Mouse (Mus musculus): ENCODE measurements at regions not wholly inside any gene's neighbourhood (a gene's known extent, or its start where the extent isn't known, plus 50 kb on each side); places are given as distances from the start of the nearest gene placed in this dataset.
"Not testable (repeated sequence)": the region's sequence is repeated elsewhere in the genome, so short reads cannot be mapped to it uniquely, and the experiment has no call there.

DNA sequence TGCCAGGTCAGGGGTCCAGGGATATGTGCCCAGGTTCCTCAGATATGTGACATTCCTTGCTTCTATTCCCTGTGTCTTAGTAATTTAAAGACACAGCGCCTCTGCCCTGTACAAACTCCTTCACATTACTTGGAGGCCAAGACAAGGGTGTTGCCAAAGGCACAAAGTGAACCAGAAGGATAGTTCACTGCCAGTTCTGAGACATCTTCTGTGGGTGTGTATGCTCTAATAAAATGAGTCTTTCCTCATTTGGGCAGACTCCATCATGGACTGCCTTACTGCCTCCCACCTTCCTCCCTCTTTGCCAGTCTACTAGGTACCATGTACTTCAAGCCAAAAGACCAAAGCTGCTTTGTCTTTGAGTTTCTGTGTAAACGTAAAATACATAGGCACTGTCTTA is 65.8 kb upstream of the Rmdn2 start:
- H3K4me1 ChIP-seq (replicated peaks; ENCODE audit: control insufficient read depth, insufficient read depth, low read length): no peaks in the 10 kb centered on the region
- H3K4me2 ChIP-seq (ENCODE audit: low read length): no peak overlapping the region
- no peaks in the 10 kb centered on the region for H3K36me3 ChIP-seq (ENCODE audit: control insufficient read depth, insufficient read depth, low read length)
- DNase-seq (ENCODE audit: low spot score) (no peak), ATAC-seq (replicated peaks; ENCODE audit: low FRiP score, low TSS enrichment, low read depth) (no peak)
- H3K27me3 ChIP-seq (replicated peaks; ENCODE audit: control insufficient read depth, insufficient read depth, low read length): no peaks in the 10 kb centered on the region
- H3K4me3 ChIP-seq (ENCODE audit: low read depth, low read length): no peak overlapping the region
- H3K9me3 ChIP-seq (ENCODE audit: control insufficient read depth, low read length): no peaks in the 10 kb centered on the region
- no peak overlapping the region for H3K27ac ChIP-seq (ENCODE audit: low read depth)
- H3K9ac ChIP-seq (ENCODE audit: low read length): no peak overlapping the region
- 84% methylated on average over 2 of the region's 2 CpGs for WGBS

DNA sequence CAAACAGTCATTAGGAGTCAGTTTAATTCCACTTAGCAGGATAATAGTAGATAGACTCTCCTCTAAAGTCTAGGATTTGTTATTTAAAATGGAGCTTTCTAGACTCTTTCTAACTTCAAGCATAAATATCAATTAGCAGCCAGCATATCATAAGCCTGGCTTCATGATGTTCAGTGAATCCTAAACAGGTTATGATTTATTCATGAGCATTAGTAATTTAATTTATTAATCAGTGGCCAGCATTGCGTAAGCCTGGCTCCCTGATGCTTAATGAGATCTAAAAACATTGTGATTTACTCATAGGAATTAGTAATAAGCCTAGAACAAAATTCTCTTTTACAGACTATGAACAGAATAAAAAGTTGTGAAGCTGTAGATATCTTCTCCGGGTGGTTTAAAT is 64.6 kb upstream of the Rmdn2 start:
- no peak overlapping the region for H3K9ac ChIP-seq (ENCODE audit: low read length)
- DNase-seq (ENCODE audit: low spot score) (no peak), ATAC-seq (replicated peaks; ENCODE audit: low FRiP score, low TSS enrichment, low read depth) (no peak)
- H3K27ac ChIP-seq (ENCODE audit: low read depth): no peak overlapping the region
- no peak overlapping the region for H3K4me3 ChIP-seq (ENCODE audit: low read depth, low read length)
- no peaks in the 10 kb centered on the region for H3K27me3 ChIP-seq (replicated peaks; ENCODE audit: control insufficient read depth, insufficient read depth, low read length)
- H3K4me2 ChIP-seq (ENCODE audit: low read length): no peak overlapping the region
- WGBS: 94% methylated on average over 2 of the region's 2 CpGs
- no peaks in the 10 kb centered on the region for H3K4me1 ChIP-seq (replicated peaks; ENCODE audit: control insufficient read depth, insufficient read depth, low read length)
- no peaks in the 10 kb centered on the region for H3K36me3 ChIP-seq (ENCODE audit: control insufficient read depth, insufficient read depth, low read length)
- H3K9me3 ChIP-seq (ENCODE audit: control insufficient read depth, low read length): no peaks in the 10 kb centered on the region

GRCm38 (mm10) chr17:79547524-79547923 is 64.1 kb upstream of the Rmdn2 start:
- Histone ChIP-seq H3K4me2 (ENCODE audit: low read length) (no peak overlapping the region), H3K4me1 (replicated peaks; ENCODE audit: control insufficient read depth, insufficient read depth, low read length) (no peaks in the 10 kb centered on the region), H3K4me3 (ENCODE audit: low read depth, low read length) (no peak overlapping the region), H3K36me3 (ENCODE audit: control insufficient read depth, insufficient read depth, low read length) (no peaks in the 10 kb centered on the region), H3K27me3 (replicated peaks; ENCODE audit: control insufficient read depth, insufficient read depth, low read length) (no peaks in the 10 kb centered on the region), H3K9ac (ENCODE audit: low read length) (no peak overlapping the region), H3K9me3 (ENCODE audit: control insufficient read depth, low read length) (no peaks in the 10 kb centered on the region), H3K27ac (ENCODE audit: low read depth) (no peak overlapping the region)
- 90% methylated on average over 3 of the region's 3 CpGs for WGBS
- DNase-seq (ENCODE audit: low spot score): no peak
- ATAC-seq (replicated peaks; ENCODE audit: low FRiP score, low TSS enrichment, low read depth): no peak

DNA sequence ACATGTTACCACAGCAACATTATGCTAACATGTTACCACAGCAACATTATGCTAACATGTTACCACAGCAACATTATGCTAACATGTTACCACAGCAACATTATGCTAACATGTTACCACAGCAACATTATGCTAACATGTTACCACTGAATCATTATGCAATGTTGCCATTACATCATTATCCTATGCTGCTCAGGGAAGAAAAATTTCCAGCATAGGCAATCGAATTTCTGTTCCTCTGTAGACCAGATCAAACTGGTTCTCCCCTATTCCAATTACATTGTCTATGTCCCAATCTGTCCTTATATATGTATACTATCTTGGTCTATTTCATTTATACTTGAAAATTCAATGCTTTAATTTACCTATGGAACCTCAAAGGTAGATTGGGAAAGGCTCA is 61.3 kb upstream of the Rmdn2 start:
- 78% methylated on average over 1 of the region's 1 CpGs for WGBS
- H3K4me2 ChIP-seq (ENCODE audit: low read length); H3K9me3 ChIP-seq (ENCODE audit: control insufficient read depth, low read length); H3K27me3 ChIP-seq (replicated peaks; ENCODE audit: control insufficient read depth, insufficient read depth, low read length); DNase-seq (ENCODE audit: low spot score); H3K36me3 ChIP-seq (ENCODE audit: control insufficient read depth, insufficient read depth, low read length); H3K4me3 ChIP-seq (ENCODE audit: low read depth, low read length); H3K4me1 ChIP-seq (replicated peaks; ENCODE audit: control insufficient read depth, insufficient read depth, low read length); H3K9ac ChIP-seq (ENCODE audit: low read length); H3K27ac ChIP-seq (ENCODE audit: low read depth); ATAC-seq (replicated peaks; ENCODE audit: low FRiP score, low TSS enrichment, low read depth): not testable (repeated sequence)

- no peaks in the 10 kb centered on the region for H3K36me3 ChIP-seq (ENCODE audit: control insufficient read depth, insufficient read depth, low read length)
- DNase-seq (ENCODE audit: low spot score): no peak
- no peak overlapping the region for H3K9ac ChIP-seq (ENCODE audit: low read length)
- no peaks in the 10 kb centered on the region for H3K27me3 ChIP-seq (replicated peaks; ENCODE audit: control insufficient read depth, insufficient read depth, low read length)
- ATAC-seq (replicated peaks; ENCODE audit: low FRiP score, low TSS enrichment, low read depth): no peak
- no peak overlapping the region for H3K4me3 ChIP-seq (ENCODE audit: low read depth, low read length)
- H3K9me3 ChIP-seq (ENCODE audit: control insufficient read depth, low read length): no peaks in the 10 kb centered on the region
- H3K4me2 ChIP-seq (ENCODE audit: low read length): no peak overlapping the region
- H3K27ac ChIP-seq (ENCODE audit: low read depth): no peak overlapping the region
- WGBS: 63% methylated on average over 2 of the region's 2 CpGs
- H3K4me1 ChIP-seq (replicated peaks; ENCODE audit: control insufficient read depth, insufficient read depth, low read length): no peaks in the 10 kb centered on the region
Observed at GRCm38 (mm10) chr17:79553850-79554249, 57.8 kb upstream of the Rmdn2 start.

DNA sequence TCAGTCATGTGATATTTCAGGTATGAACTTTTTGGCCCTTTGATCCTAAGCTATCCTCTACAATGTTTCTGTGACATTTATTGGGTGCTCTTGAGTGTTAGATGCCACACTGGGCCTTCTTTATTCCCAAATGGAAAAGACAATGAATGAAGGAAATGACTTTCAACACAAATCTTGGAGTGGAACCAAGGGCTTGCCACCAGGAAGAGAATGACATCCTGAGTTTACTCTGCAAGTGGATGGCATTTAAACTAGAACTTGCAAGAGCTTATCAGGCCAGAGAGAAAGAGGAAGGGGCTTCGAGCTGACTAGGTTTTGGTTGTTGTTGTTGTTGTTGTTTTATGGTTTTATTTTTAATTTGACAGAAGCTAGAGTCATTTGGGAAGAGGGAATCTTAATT is 56.1 kb upstream of the Rmdn2 start:
- WGBS: 83% methylated on average over 1 of the region's 1 CpGs
- DNase-seq (ENCODE audit: low spot score) (no peak), ATAC-seq (replicated peaks; ENCODE audit: low FRiP score, low TSS enrichment, low read depth) (no peak)
- no peak overlapping the region for H3K27ac ChIP-seq (ENCODE audit: low read depth)
- H3K4me2 ChIP-seq (ENCODE audit: low read length): no peak overlapping the region
- no peak overlapping the region for H3K4me3 ChIP-seq (ENCODE audit: low read depth, low read length)
- H3K4me1 ChIP-seq (replicated peaks; ENCODE audit: control insufficient read depth, insufficient read depth, low read length): no peaks in the 10 kb centered on the region
- no peaks in the 10 kb centered on the region for H3K36me3 ChIP-seq (ENCODE audit: control insufficient read depth, insufficient read depth, low read length)
- no peak overlapping the region for H3K9ac ChIP-seq (ENCODE audit: low read length)
- H3K9me3 ChIP-seq (ENCODE audit: control insufficient read depth, low read length): peaks cover 12% of the 10 kb centered on the region; the same call in 1 of the 2 replicates
- no peaks in the 10 kb centered on the region for H3K27me3 ChIP-seq (replicated peaks; ENCODE audit: control insufficient read depth, insufficient read depth, low read length)

Measured in intestine, embryonic 14.5 days (tissue).